Mouse (Mus musculus): ENCODE results near the gene Dpf1.

DNA sequence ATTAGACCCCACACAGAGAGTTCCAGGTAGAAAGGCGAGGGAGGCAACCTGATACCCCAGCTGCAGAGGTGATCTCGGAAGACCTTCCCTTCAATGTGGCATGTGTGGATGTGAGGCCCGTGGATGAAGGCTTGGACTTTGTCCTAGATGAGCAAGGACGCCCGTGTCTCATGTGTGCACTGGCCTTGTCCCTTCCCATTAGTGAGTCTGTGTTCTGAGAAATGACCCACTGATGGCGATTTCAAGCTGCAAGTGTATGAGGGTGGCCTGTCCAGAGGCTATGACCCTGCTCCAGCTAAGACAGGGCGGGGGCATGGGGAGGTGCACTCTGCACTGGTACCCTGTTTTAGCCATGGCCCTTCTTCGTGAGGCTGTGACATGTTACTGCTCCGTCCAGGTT is 36.5 kb downstream of the Dpf1 start:
- TF ChIP-seq CTCF (IDR thresholded peaks at IDR 0.05; ENCODE audit: low read depth, low read length) = no peak
- no peak for TF ChIP-seq EP300 (IDR thresholded peaks at IDR 0.05; ENCODE audit: insufficient read depth, low read depth, low read length)
- TF ChIP-seq POLR2A (IDR thresholded peaks at IDR 0.05; ENCODE audit: insufficient read depth, low read length) = no peak
